Mouse (Mus musculus) C2C12 (cell line): ENCODE measurements at regions not wholly inside any gene's neighbourhood (a gene's known extent, or its start where the extent isn't known, plus 50 kb on each side); places are given as distances from the start of the nearest gene placed in this dataset.

Experiments
- CEBPB ChIP-seq: IDR thresholded peaks from one replicate; pipeline ENCODE4 v1.6.1; 2011; ENCODE audit warnings: low read depth, mild to moderate bottlenecking, control low read depth, moderate library complexity
- CTCF ChIP-seq: IDR thresholded peaks from one replicate; pipeline ENCODE4 v1.5.1; 2011; ENCODE audit not compliant: control insufficient read depth, insufficient read depth, insufficient read length
- MAX ChIP-seq: IDR thresholded peaks from one replicate; pipeline ENCODE4 v1.6.1; 2011; ENCODE audit warnings: mild to moderate bottlenecking, control low read depth

DNA sequence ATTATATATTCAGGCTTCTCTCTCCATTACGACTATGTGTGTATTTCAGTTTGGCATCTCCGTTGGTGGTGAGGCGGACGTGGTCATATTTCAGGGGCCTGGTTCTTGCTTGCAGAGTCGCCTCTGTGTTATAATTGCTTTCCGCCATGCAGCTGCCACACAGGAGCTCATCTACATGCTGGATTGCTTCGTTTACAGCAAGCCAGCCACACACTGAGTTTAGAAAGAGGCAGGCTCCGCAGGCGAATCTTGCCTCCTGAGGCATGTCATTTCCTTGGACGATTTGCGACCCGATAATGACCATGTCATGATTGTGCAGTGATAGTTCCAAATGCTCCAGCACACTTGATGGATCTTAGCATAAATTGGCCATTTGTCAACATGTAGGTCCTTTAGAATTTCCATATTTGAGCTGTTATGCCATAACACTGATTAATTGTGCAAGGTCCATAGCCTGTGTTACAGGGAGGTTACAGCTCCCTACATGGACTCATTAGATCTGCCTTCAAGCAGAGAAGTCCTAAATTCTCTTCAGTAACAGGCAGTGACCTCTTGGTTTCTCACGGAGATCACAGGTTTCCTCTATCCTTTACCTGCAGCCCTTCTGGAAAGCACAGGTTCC, 335.9 kb downstream of the Psat1 start:
- TF ChIP-seq CTCF (no peak), MAX (no peak), CEBPB (no peak)
